Mouse (Mus musculus) telencephalon, adult 2 months (tissue): ENCODE measurements around the gene Ssu2.
A peak's percentile ranks its signal among the peaks of the same experiment; 100 is the strongest.

Experiments
- DNase-seq: peaks from one replicate; pipeline ENCODE4 v3.0.0-alpha.2; 2011; ENCODE audit warnings: low read depth, low spot score

The Ssu2 gene

GRCm38 (mm10) chr6:112350452-112350851, 37.4 kb downstream of the Ssu2 start:
- DNase-seq: no peak

GRCm38 (mm10) chr6:112339016-112339415, 48.8 kb downstream of the Ssu2 start:
- DNase-seq: no peak

- peak; percentile 6 for DNase-seq
These were observed 50.2 kb downstream of the Ssu2 start for GRCm38 (mm10) chr6:112337667-112338066.

GRCm38 (mm10) chr6:112333930-112334329, 53.9 kb downstream of the Ssu2 start:
- no peak for DNase-seq

GRCm38 (mm10) chr6:112331223-112331598, 56.6 kb downstream of the Ssu2 start:
- no peak for DNase-seq

- no peak for DNase-seq
These were observed 57.2 kb downstream of the Ssu2 start for GRCm38 (mm10) chr6:112330520-112331222.

GRCm38 (mm10) chr6:112327793-112328192, 60.0 kb downstream of the Ssu2 start:
- no peak for DNase-seq

- no peak for DNase-seq
These were observed 62.6 kb downstream of the Ssu2 start for GRCm38 (mm10) chr6:112325213-112325612.

GRCm38 (mm10) chr6:112322916-112323315, 64.9 kb downstream of the Ssu2 start:
- DNase-seq: no peak

GRCm38 (mm10) chr6:112320679-112321078, 67.1 kb downstream of the Ssu2 start:
- DNase-seq: no peak

GRCm38 (mm10) chr6:112319449-112319848, 68.4 kb downstream of the Ssu2 start:
- DNase-seq: no peak

GRCm38 (mm10) chr6:112311385-112311784, 76.4 kb downstream of the Ssu2 start:
- DNase-seq: no peak

- DNase-seq: no peak
These were observed 78.4 kb downstream of the Ssu2 start for GRCm38 (mm10) chr6:112309330-112309938.
